Mouse (Mus musculus): Measurements from ENCODE around the gene Ncdn. TPM values are rescaled to one million over a fixed set of nuclear protein-coding genes. Genes with fewer than 3 reads are reported as not detected.

Ncdn gene
- polyA plus RNA-seq (2017; shearing (Covaris generic)), result 31.9 TPM

DNA sequence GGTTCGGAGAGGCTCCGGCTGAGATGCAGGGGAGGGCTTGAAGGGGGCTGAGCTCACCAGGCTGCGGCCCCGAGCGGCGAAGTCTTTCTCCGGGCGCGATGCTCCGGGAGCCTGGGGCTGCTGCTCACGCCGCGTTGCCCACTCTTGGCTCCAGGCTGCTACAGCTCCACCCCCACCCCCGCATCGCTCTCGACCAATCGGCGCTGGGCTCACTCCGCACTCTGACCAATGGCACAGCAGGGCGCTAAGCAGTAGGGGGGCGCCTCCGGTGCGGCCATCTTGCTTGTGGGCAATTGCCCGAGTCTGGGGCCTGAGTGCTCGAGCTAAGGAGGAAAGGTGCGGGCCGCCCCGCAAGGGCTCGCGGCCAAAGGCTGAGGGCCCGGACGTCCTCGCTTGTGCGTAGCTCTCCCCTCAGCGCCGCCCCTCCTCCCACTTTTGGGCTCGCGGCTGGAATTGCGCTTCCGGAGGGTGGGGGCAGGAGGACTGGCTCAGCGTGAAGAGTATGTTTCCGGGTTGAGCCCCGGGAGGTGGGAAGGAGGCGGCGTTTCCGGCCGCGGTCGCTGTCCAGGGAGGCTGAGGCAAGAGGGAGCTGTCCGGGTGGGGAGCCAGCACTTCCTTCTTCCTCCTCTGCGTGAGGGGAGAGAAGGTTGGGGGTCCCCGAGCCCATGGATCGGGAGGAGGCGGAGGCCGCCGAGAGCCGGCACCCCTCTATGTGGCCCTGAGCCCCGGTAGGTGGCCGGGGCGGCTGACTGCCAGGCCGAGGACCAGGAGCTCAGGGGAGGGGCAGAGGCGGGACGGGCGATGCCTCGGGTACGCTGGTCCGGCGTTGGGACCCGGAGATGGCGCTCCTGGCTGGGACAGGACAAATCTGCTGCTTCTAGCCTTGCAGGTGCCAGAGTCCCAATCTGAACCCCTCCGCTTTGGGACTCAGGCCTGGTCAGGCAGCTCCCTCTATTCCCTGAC is at the start of gene Ncdn, which contains the start of gene AU040320:
TSS of gene Ncdn (minus strand) at position 171 of the 963 bp plus-strand sequence.
TSS of gene AU040320 (plus strand) at position 277 of the 963 bp plus-strand sequence.

DNA sequence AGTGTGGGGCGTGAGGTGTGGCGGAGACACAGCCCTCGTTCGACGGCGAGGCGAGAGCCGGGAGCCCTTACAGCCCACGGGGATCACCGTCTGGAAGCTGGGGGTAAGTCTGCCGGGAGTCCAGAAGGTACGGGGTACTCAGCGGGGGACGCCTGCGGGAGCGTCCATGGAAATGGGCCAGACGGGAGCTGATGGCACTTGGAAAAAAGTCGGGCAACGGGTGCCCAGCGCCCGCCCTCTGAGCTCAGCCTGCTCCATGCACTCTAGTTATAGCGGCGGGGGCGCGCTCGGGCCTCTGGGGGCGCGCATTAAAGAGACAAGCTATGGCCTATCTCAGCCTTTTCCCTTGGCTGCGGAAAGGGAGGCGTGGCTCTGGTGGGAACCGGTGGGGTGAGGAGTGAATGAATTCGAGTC is 17.2 kb downstream of the Ncdn start, which contains the start of gene Tfap2e:
TSS of gene Tfap2e (minus strand) at position 240 of the 414 bp plus-strand sequence.

Other genes starting within 250 kb of the Ncdn start
- gene Ago4, start 220.0 kb downstream of the Ncdn start, polyA plus RNA-seq (2017; shearing (Covaris generic)), result 0.50 TPM
- gene Clspn, start 196.5 kb downstream of the Ncdn start, polyA plus RNA-seq (2017; shearing (Covaris generic)), result 1.7 TPM
- not detected for gene 5730409E04Rik, start 143.6 kb downstream of the Ncdn start, polyA plus RNA-seq (2017; shearing (Covaris generic))
- 177 TPM for gene Psmb2, start 75.8 kb downstream of the Ncdn start, polyA plus RNA-seq (2017; shearing (Covaris generic))
- gene Tfap2e, start 17.2 kb downstream of the Ncdn start, polyA plus RNA-seq (2017; shearing (Covaris generic)), result not detected
- gene AU040320, start 106 bp upstream of the Ncdn start, polyA plus RNA-seq (2017; shearing (Covaris generic)), result 37.7 TPM
- gene Zmym4, start 214.7 kb upstream of the Ncdn start, polyA plus RNA-seq (2017; shearing (Covaris generic)), result 38.4 TPM

Measured in effector memory CD4-positive, alpha-beta T cell, adult 5 months (primary cell).